Mouse (Mus musculus) lung, embryonic 16.5 days (tissue): ENCODE results near the gene Tln2. TPM values are rescaled to one million over a fixed set of nuclear protein-coding genes. Genes with fewer than 3 reads are reported as not detected.

Experiments used
- ATAC-seq: fragments of 200-750 bp; cut with Nextera tagmentation; 2 replicates; pipeline ENCODE4 v1.8.0; 2017; ENCODE audit warnings: low read depth, mild to moderate bottlenecking, moderate library complexity
- H3K27ac ChIP-seq: fragments of 300-500 bp; sonication (generic); 2 replicates; pipeline ENCODE4 v1.5.1; 2014; ENCODE audit warnings: mild to moderate bottlenecking, control low read depth, low read length
- H3K27me3 ChIP-seq: fragments of 300-500 bp; sonication (generic); 2 replicates; pipeline ENCODE4 v1.6.1; 2014; ENCODE audit warnings: low read depth, low read length, mixed read lengths; ENCODE audit not compliant: control insufficient read depth, insufficient read depth
- H3K36me3 ChIP-seq: fragments of 300-500 bp; sonication (generic); 2 replicates; pipeline ENCODE4 v1.6.1; 2014; ENCODE audit warnings: low read length; ENCODE audit not compliant: control insufficient read depth, insufficient read depth
- H3K4me1 ChIP-seq: fragments of 300-500 bp; sonication (generic); replicated peaks from 2 replicates; pipeline ENCODE4 v1.6.1; 2014; ENCODE audit warnings: low read length, mixed read lengths; ENCODE audit not compliant: control insufficient read depth, insufficient read depth
- H3K4me2 ChIP-seq: fragments of 300-500 bp; sonication (generic); 2 replicates; pipeline ENCODE4 v1.6.1; 2014; ENCODE audit warnings: low read depth, low read length, control low read depth
- H3K4me3 ChIP-seq: fragments of 300-500 bp; sonication (generic); 2 replicates; pipeline ENCODE4 v1.5.1; 2014; ENCODE audit warnings: mild to moderate bottlenecking, low read length, control low read depth
- H3K9ac ChIP-seq: fragments of 300-500 bp; sonication (generic); 2 replicates; pipeline ENCODE4 v1.6.1; 2014; ENCODE audit warnings: low read length, control low read depth
- H3K9me3 ChIP-seq: fragments of 300-500 bp; sonication (generic); 2 replicates; pipeline ENCODE4 v1.6.1; 2016; ENCODE audit warnings: low read length; ENCODE audit not compliant: control insufficient read depth
- WGBS: fragments of 180-500 bp; shearing (Covaris S2); extraction: QIAGEN DNeasy Blood & Tissue Kit; methylation state at CpG from one replicate; pipeline ENCODE4 v1.1.7; 2014; 5-methylcytosine and 5-hydroxymethylcytosine counted together
- polyA plus RNA-seq: library from polyadenylated mRNA; unstranded; fragments of >200 nt; fragmentation: Nextera tagmentation; extraction: Ambion mirVana; gene quantifications from 2 replicates; pipeline ENCODE4 v1.2.1, GENCODE M21; 2015

Gene Tln2
- polyA plus RNA-seq, 1 experiment from 2014 or later = 9.9 TPM

DNA sequence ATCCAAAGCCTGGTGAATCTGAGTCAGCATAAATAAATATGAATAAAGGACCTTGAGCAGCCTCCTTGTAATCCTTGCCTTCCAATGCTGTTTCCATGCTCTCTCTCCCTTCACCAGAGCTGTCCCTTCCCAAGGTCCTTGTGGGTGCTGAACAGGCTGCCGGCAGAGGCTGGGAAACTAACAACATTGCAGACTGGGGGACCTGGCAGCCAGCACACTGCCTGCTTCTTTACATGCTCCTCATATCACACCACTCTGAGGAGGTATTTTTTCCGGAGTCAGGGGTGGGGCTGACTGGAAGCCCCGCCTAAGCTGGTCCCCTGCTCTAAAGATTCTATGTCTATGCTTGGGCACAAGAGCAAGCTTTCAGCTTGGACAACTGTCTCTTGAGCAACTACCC is 64.2 kb downstream of the Tln2 start:
- no peak for ATAC-seq
- no peak overlapping the region for H3K9ac ChIP-seq
- no peak overlapping the region for H3K27ac ChIP-seq
- peaks cover 2% of the 10 kb centered on the region; the same call in 1 of the 2 replicates for H3K4me1 ChIP-seq
- no peak overlapping the region for H3K4me2 ChIP-seq
- WGBS = 17% methylated on average over 3 of the region's 3 CpGs
- H3K27me3 ChIP-seq = no peaks in the 10 kb centered on the region
- H3K36me3 ChIP-seq = no peaks in the 10 kb centered on the region
- H3K9me3 ChIP-seq = no peaks in the 10 kb centered on the region
- H3K4me3 ChIP-seq = no peak overlapping the region

DNA sequence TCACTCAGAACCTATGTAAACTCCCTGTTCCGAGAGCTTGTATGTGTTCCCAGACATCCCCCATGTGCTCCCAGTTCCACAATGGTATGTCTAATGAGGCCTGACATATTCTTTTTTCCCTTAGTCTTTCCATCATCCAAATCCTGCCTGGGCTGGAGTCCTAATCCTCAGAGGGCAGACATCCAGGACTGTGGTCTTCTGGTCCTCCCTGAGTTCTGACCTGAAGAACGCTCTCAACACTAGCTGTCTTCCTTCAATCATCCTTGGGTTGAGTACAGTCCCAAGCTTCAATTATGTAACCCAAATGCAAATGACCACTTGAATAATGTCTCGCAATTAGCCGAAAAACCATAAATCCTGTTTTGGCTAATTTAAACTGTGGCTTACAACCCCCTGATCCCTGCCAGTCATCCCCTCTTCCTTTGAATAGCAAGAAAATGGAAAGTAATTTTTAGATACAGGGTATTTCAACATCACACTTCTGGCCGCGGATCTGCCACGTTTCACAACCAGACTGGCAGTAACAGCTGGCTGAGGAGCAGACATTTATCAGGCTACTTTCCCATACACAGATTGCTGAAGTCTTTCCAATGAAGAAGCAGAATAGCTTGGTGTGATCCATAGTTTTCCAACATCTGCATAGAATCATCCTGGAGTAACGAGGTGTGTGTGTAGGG is 65.5 kb downstream of the Tln2 start:
- H3K4me1 ChIP-seq = peaks cover 2% of the 10 kb centered on the region; the same call in 1 of the 2 replicates
- H3K4me2 ChIP-seq = no peak overlapping the region
- no peaks in the 10 kb centered on the region for H3K9me3 ChIP-seq
- no peak for ATAC-seq
- 75% methylated on average over 8 of the region's 8 CpGs for WGBS
- no peak overlapping the region for H3K27ac ChIP-seq
- H3K27me3 ChIP-seq = no peaks in the 10 kb centered on the region
- no peak overlapping the region for H3K9ac ChIP-seq
- H3K36me3 ChIP-seq = no peaks in the 10 kb centered on the region
- no peak overlapping the region for H3K4me3 ChIP-seq

DNA sequence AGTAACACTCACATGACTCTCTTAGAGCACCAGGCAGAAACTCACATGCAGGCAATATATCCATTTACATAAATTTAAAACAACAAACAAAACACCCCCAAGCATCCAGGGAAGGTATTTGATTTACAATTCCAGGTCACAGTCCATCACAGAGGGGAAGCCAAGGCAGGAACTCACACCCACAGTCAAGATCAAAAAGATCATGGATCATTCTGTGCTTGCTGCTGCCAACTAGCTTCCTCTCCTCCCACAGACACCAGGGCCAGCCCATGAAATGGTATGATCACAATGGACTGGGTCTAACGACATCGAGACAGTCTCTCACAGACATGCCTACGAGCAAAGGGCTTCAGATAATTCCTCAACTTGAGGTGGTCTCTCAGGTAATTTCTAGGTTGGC is 70.1 kb downstream of the Tln2 start:
- Histone ChIP-seq H3K9me3 (no peaks in the 10 kb centered on the region), H3K4me2 (no peak overlapping the region), H3K4me3 (no peak overlapping the region), H3K27me3 (no peaks in the 10 kb centered on the region), H3K27ac (no peak overlapping the region), H3K4me1 (peaks cover 8% of the 10 kb centered on the region), H3K36me3 (no peaks in the 10 kb centered on the region), H3K9ac (no peak overlapping the region)
- WGBS = 57% methylated on average over 3 of the region's 3 CpGs
- ATAC-seq = no peak

DNA sequence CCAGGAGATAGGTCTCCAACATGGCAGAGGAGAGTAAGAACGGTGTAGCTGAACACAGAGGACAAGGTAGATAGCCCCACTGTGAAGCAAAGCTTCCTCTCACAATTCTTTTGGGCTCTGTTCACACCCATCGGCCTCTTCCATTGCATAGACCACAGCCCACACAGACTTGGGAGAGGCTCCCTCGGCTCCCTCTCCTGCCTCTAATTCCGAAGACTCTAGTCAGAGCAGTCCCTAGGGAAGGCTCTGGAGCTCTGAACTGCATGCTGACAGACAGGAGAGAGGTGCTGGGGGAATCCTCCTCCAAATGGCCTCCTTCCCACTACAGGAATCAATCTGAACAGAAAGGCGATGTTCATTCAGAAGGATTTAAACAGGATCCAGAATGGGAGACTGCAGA is 72.9 kb downstream of the Tln2 start:
- Histone ChIP-seq H3K36me3 (no peaks in the 10 kb centered on the region), H3K27ac (no peak overlapping the region), H3K4me3 (no peak overlapping the region), H3K4me1 (peaks cover 8% of the 10 kb centered on the region), H3K4me2 (no peak overlapping the region), H3K9ac (no peak overlapping the region), H3K27me3 (no peaks in the 10 kb centered on the region), H3K9me3 (no peaks in the 10 kb centered on the region)
- WGBS = 78% methylated on average over 5 of the region's 5 CpGs
- no peak for ATAC-seq

DNA sequence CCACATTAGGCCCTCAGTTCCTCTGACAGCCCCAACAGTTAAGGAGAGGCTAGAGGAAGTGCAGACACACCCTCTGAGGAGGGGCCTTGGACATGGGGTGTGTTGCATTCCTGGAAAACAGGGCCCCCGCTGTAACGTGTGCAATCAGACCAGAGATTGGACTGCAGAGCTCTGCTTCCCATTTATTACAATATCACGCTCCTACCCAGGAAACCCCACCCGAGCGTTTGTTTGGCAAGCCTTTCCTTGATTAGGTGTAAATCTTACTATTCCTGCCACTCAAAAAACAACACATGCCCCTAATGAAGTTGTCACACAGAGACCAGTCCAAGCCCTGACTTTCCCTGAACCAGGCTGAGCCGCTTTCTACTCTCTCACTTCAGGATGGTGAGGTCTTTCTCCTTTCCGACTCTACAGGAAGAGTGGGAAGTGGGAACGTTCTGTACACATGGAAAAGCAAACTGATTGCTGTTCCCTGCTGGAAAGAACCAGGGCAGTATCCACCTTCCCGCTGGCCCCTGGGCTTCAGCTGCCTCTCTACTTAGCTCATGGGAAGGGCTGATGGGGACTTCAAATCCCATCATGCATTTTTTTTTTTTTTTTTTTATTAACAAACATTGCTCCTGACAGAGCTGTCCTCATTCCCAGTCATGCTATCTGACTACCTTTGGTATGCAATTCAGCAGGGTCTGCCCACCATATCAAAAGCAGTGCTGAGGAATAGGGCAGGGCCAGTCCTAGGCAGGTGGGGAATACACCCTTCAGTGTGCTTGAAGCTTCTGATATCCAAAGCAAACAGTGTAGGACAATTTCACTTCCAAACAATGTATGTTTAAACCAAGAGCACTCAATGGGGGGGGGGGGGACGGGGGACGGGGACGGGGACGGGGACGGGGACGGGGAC is 74.1 kb downstream of the Tln2 start:
- 42% methylated on average over 15 of the region's 15 CpGs for WGBS
- no peak overlapping the region for H3K27ac ChIP-seq

DNA sequence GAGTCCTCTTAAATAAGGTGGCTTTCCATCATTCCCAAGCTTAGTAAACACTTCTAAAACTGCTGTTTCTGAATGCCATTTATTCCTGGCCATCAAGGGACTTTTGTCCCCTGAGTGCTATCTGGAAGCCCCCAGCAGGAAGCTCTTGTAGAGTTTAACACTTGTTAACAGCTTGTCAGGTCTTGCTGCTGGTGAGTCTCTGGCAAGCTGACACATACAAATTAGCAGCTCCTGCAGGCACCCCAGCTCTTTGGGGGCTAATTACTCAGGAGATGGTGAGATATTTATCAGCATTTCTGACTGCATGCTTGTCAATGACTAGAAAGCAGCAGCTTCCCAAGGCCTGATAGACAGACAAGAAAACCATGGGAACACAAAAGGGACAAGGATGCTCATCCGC is 77.2 kb downstream of the Tln2 start:
- Histone ChIP-seq H3K27me3 (no peaks in the 10 kb centered on the region), H3K4me1 (peaks cover 8% of the 10 kb centered on the region), H3K4me3 (no peak overlapping the region), H3K4me2 (no peak overlapping the region), H3K36me3 (no peaks in the 10 kb centered on the region), H3K27ac (no peak overlapping the region), H3K9me3 (no peaks in the 10 kb centered on the region), H3K9ac (no peak overlapping the region)
- no peak for ATAC-seq
- WGBS = 67% methylated on average over 1 of the region's 1 CpGs

More for the DNA sequence above, 74.1 kb downstream of the Tln2 start:
- peak; percentile 82 for ATAC-seq
- no peak overlapping the region for H3K9ac ChIP-seq
- no peak overlapping the region for H3K4me3 ChIP-seq
- peak overlapping the region; percentile 27 for H3K4me2 ChIP-seq
- H3K9me3 ChIP-seq = no peaks in the 10 kb centered on the region
- H3K27me3 ChIP-seq = no peaks in the 10 kb centered on the region
- H3K36me3 ChIP-seq = no peaks in the 10 kb centered on the region
- peaks cover 8% of the 10 kb centered on the region for H3K4me1 ChIP-seq

DNA sequence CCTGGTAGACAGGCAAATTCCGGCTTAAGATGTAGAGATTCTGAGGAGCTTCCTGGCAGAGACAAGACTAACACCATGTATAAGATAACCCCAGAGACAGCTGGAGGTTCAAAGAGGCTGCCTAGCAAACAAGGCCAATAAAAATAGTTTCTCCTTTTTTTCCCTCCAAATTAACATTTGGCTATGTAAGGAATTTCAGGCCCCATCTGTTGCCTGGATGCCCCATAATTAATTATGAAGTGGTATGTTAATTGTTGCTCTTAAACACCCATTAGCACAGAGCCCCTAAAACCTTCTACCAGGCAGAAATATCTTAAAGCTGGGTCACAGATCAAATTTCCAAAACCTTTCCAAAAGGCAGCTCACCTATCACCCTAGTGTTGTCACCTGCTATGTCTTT is 77.7 kb downstream of the Tln2 start:
- Histone ChIP-seq H3K4me1 (peaks cover 8% of the 10 kb centered on the region), H3K4me2 (no peak overlapping the region), H3K4me3 (no peak overlapping the region), H3K9ac (no peak overlapping the region), H3K36me3 (no peaks in the 10 kb centered on the region), H3K9me3 (no peaks in the 10 kb centered on the region), H3K27ac (no peak overlapping the region), H3K27me3 (no peaks in the 10 kb centered on the region)
- WGBS = 14% methylated on average over 1 of the region's 1 CpGs
- ATAC-seq = no peak

DNA sequence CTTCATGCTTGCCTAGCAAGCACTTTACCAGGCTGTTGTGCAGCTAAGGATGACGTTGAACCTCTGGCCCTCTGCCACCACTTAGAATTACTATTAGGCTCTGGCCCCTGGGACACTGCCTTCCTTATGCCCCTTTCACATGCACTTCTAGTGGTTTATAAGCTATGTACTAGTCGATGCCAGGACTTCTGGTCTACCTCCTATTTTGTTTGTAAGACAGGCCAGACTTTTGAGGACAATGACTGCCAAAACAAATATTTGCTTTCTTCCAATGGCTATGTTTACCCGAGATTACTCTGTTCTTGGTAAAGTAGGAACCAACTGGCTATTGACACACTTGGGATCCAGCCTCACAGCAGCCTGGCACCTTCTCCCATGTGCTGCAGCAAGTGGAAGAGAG is 82.1 kb downstream of the Tln2 start:
- H3K9me3 ChIP-seq = no peaks in the 10 kb centered on the region
- H3K27me3 ChIP-seq = no peaks in the 10 kb centered on the region
- H3K36me3 ChIP-seq = no peaks in the 10 kb centered on the region
- H3K4me1 ChIP-seq = no peaks in the 10 kb centered on the region
- no peak overlapping the region for H3K4me3 ChIP-seq
- WGBS = 54% methylated on average over 3 of the region's 3 CpGs
- no peak overlapping the region for H3K27ac ChIP-seq
- no peak overlapping the region for H3K4me2 ChIP-seq
- no peak for ATAC-seq
- H3K9ac ChIP-seq = no peak overlapping the region

DNA sequence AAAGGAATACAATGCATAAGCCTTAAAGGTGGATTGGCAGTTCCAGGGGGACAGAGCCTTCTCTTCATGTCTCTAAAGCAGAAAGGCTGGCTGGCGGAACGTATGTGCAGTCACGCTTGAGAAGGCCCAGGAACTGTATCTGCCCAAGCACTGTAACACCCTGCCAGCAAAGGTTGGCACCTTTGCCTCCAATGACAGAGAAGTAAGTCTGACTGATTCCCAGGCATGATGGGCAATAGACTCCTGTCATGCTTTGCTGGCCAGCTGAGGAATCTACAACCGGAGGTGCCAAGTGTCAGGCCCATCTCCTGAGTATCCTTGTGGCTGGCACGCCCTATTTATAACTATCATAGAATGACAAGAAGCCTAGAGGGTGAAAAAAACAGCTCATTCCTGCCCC is 83.3 kb downstream of the Tln2 start:
- ATAC-seq = no peak
- WGBS = 95% methylated on average over 5 of the region's 5 CpGs
- H3K9me3 ChIP-seq = no peaks in the 10 kb centered on the region

More for the DNA sequence above, 83.3 kb downstream of the Tln2 start:
- Histone ChIP-seq H3K4me3 (no peak overlapping the region), H3K4me1 (no peaks in the 10 kb centered on the region), H3K36me3 (no peaks in the 10 kb centered on the region), H3K9ac (no peak overlapping the region), H3K27ac (no peak overlapping the region), H3K4me2 (no peak overlapping the region), H3K27me3 (no peaks in the 10 kb centered on the region)
